Mouse (Mus musculus): ENCODE results near the gene Dvl2.

DNA sequence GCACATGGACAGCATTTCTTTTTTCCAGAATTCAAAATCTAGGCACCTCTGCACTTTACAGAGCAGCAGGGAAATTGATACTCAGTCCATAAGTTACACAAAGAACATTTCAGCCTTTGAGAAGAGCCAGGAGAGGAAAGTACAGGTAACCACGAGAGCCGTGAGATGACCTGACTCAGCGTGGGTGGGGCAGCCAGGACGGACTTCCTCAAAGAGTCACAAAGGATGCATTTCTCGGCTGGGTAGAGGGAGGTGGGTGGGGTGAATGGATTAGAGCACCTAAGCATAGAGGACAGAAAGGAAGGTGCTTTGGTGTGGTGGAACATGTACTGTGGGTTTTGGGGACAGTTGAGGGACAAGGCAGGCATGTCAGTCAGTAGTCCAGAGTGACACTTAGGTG, 38.6 kb upstream of the Dvl2 start:
- TF ChIP-seq GATA1 (IDR thresholded peaks at IDR 0.05; ENCODE audit: low read length) (no peak), TAL1 (IDR thresholded peaks at IDR 0.05; ENCODE audit: low read length) (no peak)
